Mouse (Mus musculus) CD4-positive helper T cell, adult 2 months (primary cell): Measurements from ENCODE around the gene Clec16a.
A peak's percentile ranks its signal among the peaks of the same experiment; 100 is the strongest.

Experiments used
- DNase-seq: peaks from one replicate; pipeline ENCODE4 v3.0.0-alpha.2; 2012; ENCODE audit warnings: low read depth, missing footprints, low spot score

Clec16a gene

GRCm38 (mm10) chr16:10544995-10545622 is at the start of gene Clec16a:
Gene Clec16a, plus strand, starts transcription at chr16:10545339.
- DNase-seq = peak; percentile 97

GRCm38 (mm10) chr16:10495824-10496298 is 49.3 kb upstream of the Clec16a start:
- DNase-seq = no peak

GRCm38 (mm10) chr16:10498096-10498602 is 47.0 kb upstream of the Clec16a start:
- DNase-seq = no peak

GRCm38 (mm10) chr16:10499122-10499521 is 46.0 kb upstream of the Clec16a start:
- no peak for DNase-seq

GRCm38 (mm10) chr16:10501865-10502264 is 43.3 kb upstream of the Clec16a start:
- DNase-seq = no peak

GRCm38 (mm10) chr16:10503058-10503457 is 42.1 kb upstream of the Clec16a start:
- no peak for DNase-seq

- DNase-seq = no peak
These were observed 37.7 kb upstream of the Clec16a start for GRCm38 (mm10) chr16:10507445-10507844.

GRCm38 (mm10) chr16:10508691-10509090 is 36.4 kb upstream of the Clec16a start:
- no peak for DNase-seq

- no peak for DNase-seq
These were observed 34.5 kb upstream of the Clec16a start for GRCm38 (mm10) chr16:10510477-10511133.

GRCm38 (mm10) chr16:10511134-10511520 is 34.0 kb upstream of the Clec16a start:
- DNase-seq = no peak

- DNase-seq = no peak
These were observed 29.1 kb upstream of the Clec16a start for GRCm38 (mm10) chr16:10515953-10516572.

GRCm38 (mm10) chr16:10518030-10518429 is 27.1 kb upstream of the Clec16a start:
- no peak for DNase-seq

GRCm38 (mm10) chr16:10520908-10521614 is 24.1 kb upstream of the Clec16a start:
- DNase-seq = peak; percentile 55

GRCm38 (mm10) chr16:10522811-10523210 is 22.3 kb upstream of the Clec16a start:
- DNase-seq = peak; percentile 51

- DNase-seq = no peak
These were observed 21.5 kb upstream of the Clec16a start for GRCm38 (mm10) chr16:10523650-10524049.

GRCm38 (mm10) chr16:10524866-10525609 is 20.1 kb upstream of the Clec16a start:
- peak; percentile 26 for DNase-seq

GRCm38 (mm10) chr16:10525610-10525980 is 19.5 kb upstream of the Clec16a start:
- DNase-seq = no peak

- no peak for DNase-seq
These were observed 18.0 kb upstream of the Clec16a start for GRCm38 (mm10) chr16:10527046-10527644.

- DNase-seq = no peak
These were observed 16.8 kb upstream of the Clec16a start for GRCm38 (mm10) chr16:10528382-10528781.

GRCm38 (mm10) chr16:10530179-10530578 is 15.0 kb upstream of the Clec16a start:
- DNase-seq = no peak

GRCm38 (mm10) chr16:10533781-10534180 is 11.4 kb upstream of the Clec16a start:
- DNase-seq = no peak
